Mouse (Mus musculus): ENCODE measurements around the gene Dtx4.

- TF ChIP-seq CTCF (IDR thresholded peaks at IDR 0.05; ENCODE audit: borderline replicate concordance, insufficient read depth, low read length) (no peak), POLR2A (IDR thresholded peaks at IDR 0.05; ENCODE audit: low read depth, low read length) (no peak)
Observed at GRCm38 (mm10) chr19:12493453-12494186, 7.6 kb downstream of the Dtx4 start.

Data from embryonic fibroblast, embryonic 13.5 days (primary cell).